Mouse (Mus musculus): ENCODE results near the gene Tmem259. TPM values are rescaled to one million over a fixed set of nuclear protein-coding genes. Genes with fewer than 3 reads are reported as not detected.

The Tmem259 gene
- polyA plus RNA-seq, 1 experiment from 2014 or later = 20.6 TPM

DNA sequence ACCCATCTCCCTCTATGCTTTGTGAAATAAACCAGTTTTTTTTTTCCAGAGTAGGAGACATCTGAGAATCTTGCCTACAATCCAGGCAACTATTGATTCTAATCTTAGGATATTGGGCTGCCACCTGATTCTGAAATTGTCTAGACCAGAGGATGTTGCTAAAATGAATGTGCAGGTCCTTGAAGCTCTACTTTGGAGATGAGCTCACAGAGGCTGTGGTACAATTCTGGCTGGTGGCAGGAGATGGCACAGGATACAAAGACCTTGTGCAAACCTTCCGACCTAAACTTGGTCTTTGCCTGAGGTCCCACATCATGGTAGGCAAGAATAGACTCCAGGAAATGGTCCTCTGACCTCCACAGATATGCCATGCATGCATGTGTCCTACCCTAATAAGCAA lies 11.5 kb upstream of the Tmem259 start:
- Histone ChIP-seq H3K4me2 (peak overlapping the region; percentile 79; the same call in 1 of the 2 replicates), H3K27ac (no peak overlapping the region; the same call in 1 of the 2 replicates), H3K4me3 (replicated peaks) (no peak overlapping the region), H3K4me1 (peaks cover 11% of the 10 kb centered on the region; the same call in 1 of the 2 replicates), H3K27me3 (replicated peaks) (no peaks in the 10 kb centered on the region), H3K9ac (no peak overlapping the region), H3K9me3 (no peaks in the 10 kb centered on the region), H3K36me3 (peaks cover 37% of the 10 kb centered on the region)
- WGBS = 81% methylated on average over 1 of the region's 1 CpGs
- no peak for ATAC-seq (ENCODE audit: insufficient read depth, low FRiP score, low read depth)

DNA sequence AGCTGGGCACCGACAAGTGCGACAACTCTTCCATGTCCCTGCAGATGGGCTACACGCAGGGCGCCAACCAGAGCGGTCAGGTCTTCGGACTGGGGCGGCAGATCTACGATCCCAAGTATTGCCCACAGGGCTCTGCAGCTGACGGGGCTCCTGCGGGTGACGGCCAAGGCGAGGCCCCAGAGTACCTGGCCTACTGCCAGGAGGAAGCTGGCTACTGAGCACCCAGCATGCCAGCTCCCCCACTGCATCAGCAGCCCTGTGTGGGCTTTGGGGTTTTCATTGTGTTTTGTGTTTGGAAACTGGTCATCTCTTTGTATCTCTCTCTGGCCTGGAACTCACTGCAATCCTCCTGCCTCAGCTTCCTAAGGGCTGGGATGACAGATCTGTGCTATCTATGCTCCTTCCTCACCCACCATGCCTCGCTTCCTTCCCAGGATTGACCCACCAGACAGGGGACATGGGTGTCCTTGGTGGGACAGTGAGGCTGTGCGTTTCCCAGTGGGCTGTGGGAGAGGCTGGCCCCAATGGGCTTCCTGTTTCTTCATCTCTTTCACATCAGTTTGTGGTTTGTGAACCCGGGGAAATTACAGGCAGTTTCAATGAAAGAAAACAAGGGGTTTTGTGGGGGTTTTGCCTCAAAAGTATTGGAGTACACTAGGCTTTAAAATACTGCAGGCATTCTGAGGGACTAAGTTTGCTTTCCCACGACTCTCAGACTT lies 10.4 kb upstream of the Tmem259 start:
- no peak overlapping the region for H3K9ac ChIP-seq
- WGBS = 84% methylated on average over 16 of the region's 16 CpGs
- peak overlapping the region; percentile 46 for H3K27ac ChIP-seq

DNA sequence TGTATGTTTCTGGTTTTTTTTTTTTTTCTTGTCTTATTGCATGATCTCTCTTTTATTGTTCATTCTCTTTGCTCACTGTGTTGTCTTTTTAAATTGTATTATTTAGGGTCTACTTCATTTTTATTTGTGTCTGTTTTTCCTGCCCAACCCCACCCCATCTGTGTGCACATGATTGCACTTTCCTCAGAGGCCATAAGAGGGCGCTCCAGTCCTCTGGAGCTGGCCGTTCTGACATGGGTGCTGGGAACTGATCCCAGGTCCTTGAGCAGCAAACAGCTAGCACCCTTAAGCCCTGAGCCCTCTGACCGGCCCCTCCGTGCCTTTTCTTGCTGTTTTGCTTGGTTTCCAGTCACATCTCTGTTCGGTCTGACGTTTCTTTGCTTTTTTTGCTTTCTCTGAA lies 7.4 kb upstream of the Tmem259 start:
- H3K9ac ChIP-seq = no peak overlapping the region
- H3K4me2 ChIP-seq = peak overlapping the region; percentile 85; the same call in 1 of the 2 replicates

More for the DNA sequence above, 10.4 kb upstream of the Tmem259 start:
- H3K9me3 ChIP-seq = no peaks in the 10 kb centered on the region
- H3K4me1 ChIP-seq = peaks cover 16% of the 10 kb centered on the region
- no peaks in the 10 kb centered on the region for H3K27me3 ChIP-seq (replicated peaks)
- peaks cover 37% of the 10 kb centered on the region for H3K36me3 ChIP-seq
- no peak overlapping the region for H3K4me2 ChIP-seq
- no peak for ATAC-seq (ENCODE audit: insufficient read depth, low FRiP score, low read depth)
- H3K4me3 ChIP-seq (replicated peaks) = no peak overlapping the region

DNA sequence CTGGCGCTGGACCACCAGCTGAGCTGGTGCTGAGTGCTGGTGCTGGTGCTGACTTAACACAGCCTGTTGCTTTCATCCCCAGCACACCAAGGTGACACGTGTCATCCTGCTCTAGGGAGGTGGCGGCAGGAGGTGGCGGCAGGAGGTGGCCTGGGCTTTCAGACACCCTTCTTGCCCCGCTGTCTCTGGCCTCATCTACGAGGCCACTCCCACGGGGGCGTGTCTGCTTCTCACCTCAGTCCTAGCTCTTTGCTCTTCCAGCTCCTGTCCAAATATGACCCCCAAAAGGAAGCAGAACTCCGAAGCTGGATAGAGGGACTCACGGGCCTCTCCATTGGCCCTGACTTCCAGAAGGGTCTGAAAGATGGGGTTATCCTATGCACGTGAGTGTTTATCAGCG lies 7.0 kb upstream of the Tmem259 start:
- H3K4me3 ChIP-seq (replicated peaks) = peak overlapping the region; percentile 63
- ATAC-seq (ENCODE audit: insufficient read depth, low FRiP score, low read depth) = no peak
- H3K9ac ChIP-seq = no peak overlapping the region
- 73% methylated on average over 12 of the region's 12 CpGs for WGBS
- H3K27me3 ChIP-seq (replicated peaks) = no peaks in the 10 kb centered on the region
- peaks cover 37% of the 10 kb centered on the region for H3K36me3 ChIP-seq
- H3K4me2 ChIP-seq = peak overlapping the region; percentile 85
- H3K27ac ChIP-seq = no peak overlapping the region
- H3K9me3 ChIP-seq = no peaks in the 10 kb centered on the region
- peaks cover 33% of the 10 kb centered on the region for H3K4me1 ChIP-seq

More for the DNA sequence above, 7.4 kb upstream of the Tmem259 start:
- 86% methylated on average over 6 of the region's 6 CpGs for WGBS
- Histone ChIP-seq H3K4me1 (peaks cover 29% of the 10 kb centered on the region), H3K27ac (no peak overlapping the region), H3K9me3 (no peaks in the 10 kb centered on the region), H3K27me3 (replicated peaks) (no peaks in the 10 kb centered on the region), H3K36me3 (peaks cover 37% of the 10 kb centered on the region), H3K4me3 (replicated peaks) (no peak overlapping the region)
- ATAC-seq (ENCODE audit: insufficient read depth, low FRiP score, low read depth) = no peak

DNA sequence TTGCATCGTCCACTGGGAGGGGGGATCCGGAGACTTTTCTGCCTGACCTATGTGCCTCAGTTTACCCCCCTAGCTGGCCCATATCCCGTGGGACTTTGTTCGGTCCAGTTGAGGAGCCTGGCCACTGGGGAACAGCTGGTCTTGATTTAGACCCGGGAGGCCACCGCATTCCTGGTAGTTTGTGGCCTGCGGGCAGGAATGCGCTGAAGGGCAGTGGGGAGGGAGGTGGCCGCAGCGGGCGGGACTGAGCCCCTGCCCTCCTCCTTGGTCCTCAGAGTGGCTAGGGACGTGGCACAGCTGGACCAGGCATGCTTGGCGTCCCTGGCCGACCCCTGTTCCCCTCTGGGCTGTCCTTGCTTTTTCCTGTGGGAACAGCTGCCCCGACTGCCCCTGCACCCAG lies 5.7 kb upstream of the Tmem259 start:
- ATAC-seq (ENCODE audit: insufficient read depth, low FRiP score, low read depth) = no peak
- Histone ChIP-seq H3K27ac (peak overlapping the region; percentile 99), H3K36me3 (peaks cover 34% of the 10 kb centered on the region), H3K9me3 (no peaks in the 10 kb centered on the region), H3K27me3 (replicated peaks) (no peaks in the 10 kb centered on the region), H3K4me2 (peak overlapping the region; percentile 85), H3K4me1 (peaks cover 39% of the 10 kb centered on the region), H3K4me3 (replicated peaks) (peak overlapping the region; percentile 63), H3K9ac (peak overlapping the region; percentile 23; the same call in 1 of the 2 replicates)
- WGBS = 20% methylated on average over 15 of the region's 15 CpGs

DNA sequence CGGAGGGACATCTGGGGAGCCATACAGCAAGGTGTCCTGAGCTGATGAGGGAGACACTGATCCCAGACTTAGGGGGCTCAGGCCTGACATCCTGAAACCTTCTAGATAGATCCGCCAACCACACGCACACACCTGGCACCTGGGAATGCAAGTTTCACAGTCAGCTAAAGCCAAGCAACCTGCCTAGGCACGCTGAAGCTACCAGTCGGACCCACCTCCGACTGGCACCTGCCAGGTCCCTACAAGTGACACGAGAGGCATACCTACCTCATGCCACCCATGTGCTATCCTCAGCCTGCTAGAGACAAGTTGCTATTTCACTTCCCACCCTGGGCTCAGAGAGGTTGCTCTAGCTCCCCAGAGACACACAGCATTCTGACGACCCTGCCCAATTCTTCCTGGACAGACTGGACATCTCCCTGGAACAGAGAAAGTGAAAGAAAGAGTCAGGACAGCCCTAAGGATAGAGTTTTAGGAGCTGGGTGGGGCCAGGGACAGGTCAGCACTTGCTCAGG lies 5.2 kb upstream of the Tmem259 start:
- Histone ChIP-seq H3K9ac (peak overlapping the region; percentile 76), H3K4me3 (replicated peaks) (peak overlapping the region; percentile 63), H3K4me1 (peaks cover 39% of the 10 kb centered on the region), H3K4me2 (peak overlapping the region; percentile 85), H3K36me3 (peaks cover 29% of the 10 kb centered on the region), H3K27me3 (replicated peaks) (no peaks in the 10 kb centered on the region), H3K9me3 (no peaks in the 10 kb centered on the region), H3K27ac (peak overlapping the region; percentile 99)
- 23% methylated on average over 8 of the region's 8 CpGs for WGBS
- ATAC-seq (ENCODE audit: insufficient read depth, low FRiP score, low read depth) = no peak

DNA sequence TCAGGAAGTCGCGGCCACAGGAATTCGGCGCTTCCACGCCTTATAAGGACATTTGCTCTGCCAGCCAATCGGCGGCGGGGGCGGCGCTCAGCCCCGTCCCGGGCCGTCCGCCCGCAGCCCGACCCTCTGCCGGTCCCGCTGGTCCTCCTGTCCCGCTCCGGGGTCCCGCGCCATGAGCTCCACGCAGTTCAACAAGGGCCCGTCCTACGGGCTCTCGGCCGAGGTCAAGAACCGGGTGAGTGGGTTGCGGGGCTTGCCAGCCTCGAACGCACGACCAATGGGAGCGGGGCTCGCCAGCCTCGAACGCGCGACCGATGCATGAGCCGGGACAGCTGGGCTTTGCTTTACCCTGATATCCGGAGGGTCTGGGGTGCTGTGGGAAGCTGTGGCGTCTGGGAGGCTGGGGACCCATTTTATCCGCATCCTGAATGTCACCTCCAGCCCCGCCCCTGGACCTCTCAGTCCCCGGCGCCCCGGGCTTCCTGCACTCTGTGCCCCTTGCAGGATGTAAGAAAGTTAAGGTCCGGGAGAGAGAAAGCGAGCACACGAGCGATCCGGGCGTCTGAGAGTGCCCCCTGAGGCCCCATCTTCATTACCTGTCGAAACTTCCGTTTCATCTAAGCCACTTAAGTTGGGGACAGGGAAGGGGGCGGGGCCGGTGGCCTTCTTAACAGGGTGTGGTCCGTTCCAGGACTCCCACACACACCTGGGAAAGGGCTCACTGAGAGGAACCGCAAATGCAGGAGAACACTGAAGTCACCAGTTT lies 4.6 kb upstream of the Tmem259 start, which contains the start of gene Cnn2:
Gene Cnn2, plus strand, starts transcription at position 79 of the 766 bp plus-strand sequence.
- no peaks in the 10 kb centered on the region for H3K9me3 ChIP-seq
- WGBS = under 1% methylated on average over 59 of the region's 59 CpGs
- H3K27ac ChIP-seq = peak within 1 kb of the TSS; percentile 99
- H3K4me1 ChIP-seq = peaks cover 39% of the 10 kb centered on the region
- H3K27me3 ChIP-seq (replicated peaks) = no peaks in the 10 kb centered on the region
- H3K9ac ChIP-seq = peak within 1 kb of the TSS; percentile 76
- H3K36me3 ChIP-seq = peaks cover 27% of the 10 kb centered on the region
- ATAC-seq (ENCODE audit: insufficient read depth, low FRiP score, low read depth) = peak; percentile 5; the same call in 1 of the 2 replicates
- H3K4me3 ChIP-seq (replicated peaks) = peak within 1 kb of the TSS; percentile 63
- H3K4me2 ChIP-seq = peak within 1 kb of the TSS; percentile 85

DNA sequence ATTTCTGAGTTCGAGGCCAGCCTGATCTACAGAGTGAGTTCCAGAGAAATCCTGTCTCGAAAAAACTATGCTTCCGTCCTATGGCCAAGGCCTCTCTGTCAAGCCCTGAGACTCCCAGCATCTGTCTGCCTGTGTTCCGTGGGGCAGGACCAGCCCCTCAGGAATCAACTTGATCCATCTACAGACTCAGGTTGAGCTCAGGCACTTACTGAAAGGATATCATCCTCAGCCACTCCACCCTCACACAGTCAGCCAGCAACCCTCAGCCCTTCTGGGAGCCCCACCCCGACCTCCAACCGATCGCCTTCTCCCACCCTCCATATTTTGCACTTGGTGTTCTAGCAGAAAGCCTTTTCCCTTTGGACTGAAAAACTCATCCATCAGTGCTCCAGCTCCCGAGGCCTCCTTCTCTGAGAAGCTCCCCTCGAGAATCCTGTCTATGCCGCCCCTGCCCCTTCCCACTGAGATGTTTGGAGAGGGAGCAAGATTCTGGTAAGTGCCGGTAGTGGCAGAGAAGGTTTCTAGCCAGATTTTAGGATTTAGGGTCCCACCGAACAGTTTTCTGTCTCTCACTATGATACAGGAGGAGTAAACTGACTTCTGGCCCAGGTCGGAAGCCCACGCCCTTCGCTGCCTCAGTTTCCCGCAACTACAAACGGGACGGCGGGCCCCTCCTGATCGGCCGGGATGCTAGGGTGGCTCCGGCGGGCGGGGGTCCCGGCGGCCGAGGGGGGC lies 3.8 kb upstream of the Tmem259 start:
- ATAC-seq (ENCODE audit: insufficient read depth, low FRiP score, low read depth) = no peak
- peak overlapping the region; percentile 85 for H3K4me2 ChIP-seq
- whole genome bisulfite sequencing = 9% methylated on average over 27 of the region's 27 CpGs
- H3K27ac ChIP-seq = peak overlapping the region; percentile 99
- H3K27me3 ChIP-seq (replicated peaks) = no peaks in the 10 kb centered on the region
- H3K9me3 ChIP-seq = no peaks in the 10 kb centered on the region
- H3K4me1 ChIP-seq = peaks cover 46% of the 10 kb centered on the region
- H3K9ac ChIP-seq = peak overlapping the region; percentile 76
- H3K36me3 ChIP-seq = peaks cover 19% of the 10 kb centered on the region
- peak overlapping the region; percentile 63 for H3K4me3 ChIP-seq (replicated peaks)

DNA sequence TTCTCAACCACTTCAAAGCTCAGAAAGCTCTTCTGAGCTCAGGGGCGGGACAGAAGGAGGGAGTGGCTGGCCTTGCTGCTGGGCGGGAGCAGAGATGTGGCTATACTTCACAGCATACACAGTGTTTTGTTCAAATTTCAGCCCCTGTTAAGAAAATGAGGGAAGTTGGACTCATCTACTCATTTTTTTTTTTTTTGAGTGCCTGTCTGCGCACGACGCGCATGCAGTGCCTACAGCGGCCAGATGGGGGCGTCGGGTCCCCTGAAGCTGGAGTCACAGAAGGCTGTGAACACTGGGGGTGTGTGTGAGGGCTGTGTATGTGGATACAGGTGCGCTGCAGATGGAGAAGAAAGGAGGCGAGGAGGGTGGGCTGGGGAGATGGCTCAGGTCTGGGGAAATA lies 2.8 kb upstream of the Tmem259 start:
- peak overlapping the region; percentile 85 for H3K4me2 ChIP-seq
- no peak for ATAC-seq (ENCODE audit: insufficient read depth, low FRiP score, low read depth)
- WGBS = 3% methylated on average over 11 of the region's 11 CpGs
- H3K36me3 ChIP-seq = peaks cover 12% of the 10 kb centered on the region
- H3K4me3 ChIP-seq (replicated peaks) = peak overlapping the region; percentile 63; the same call in 1 of the 2 replicates
- peak overlapping the region; percentile 99 for H3K27ac ChIP-seq
- peaks cover 49% of the 10 kb centered on the region for H3K4me1 ChIP-seq
- H3K9me3 ChIP-seq = no peaks in the 10 kb centered on the region
- H3K27me3 ChIP-seq (replicated peaks) = no peaks in the 10 kb centered on the region
- H3K9ac ChIP-seq = 0 out of 2 replicates have a peak overlapping the region, but pooled peaks have one; percentile 76

DNA sequence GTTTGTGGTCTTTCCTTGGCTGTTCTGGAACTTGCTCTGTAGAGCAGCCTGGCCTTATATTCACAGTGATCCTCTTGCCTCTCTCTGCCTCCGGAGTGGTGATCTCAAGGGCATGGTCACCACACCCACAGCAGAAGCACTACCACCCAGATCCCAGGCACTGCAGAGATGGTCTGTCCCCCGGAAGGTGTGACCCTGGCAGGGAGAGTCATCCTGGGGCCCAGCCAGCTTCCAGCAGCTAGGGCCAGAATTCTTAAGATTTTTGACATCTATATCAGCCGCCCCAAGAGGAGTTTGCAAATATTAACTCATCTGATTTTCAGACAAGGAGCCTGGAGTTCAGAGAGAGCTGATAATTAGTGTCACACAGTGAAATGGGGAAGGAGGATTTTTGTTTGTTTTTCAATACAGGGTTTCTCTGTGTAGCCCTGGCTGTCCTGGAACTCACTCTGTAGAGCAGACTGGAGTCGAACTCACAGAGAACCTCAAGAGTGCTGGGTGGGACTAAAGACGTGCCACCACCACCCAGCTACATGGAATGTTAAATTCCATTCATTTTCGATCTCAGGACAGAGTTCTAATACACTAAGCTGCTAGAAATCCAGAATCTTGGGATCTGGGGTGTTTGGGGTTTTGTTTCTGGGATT lies 2.2 kb upstream of the Tmem259 start:
- Histone ChIP-seq H3K4me2 (peak overlapping the region; percentile 85), H3K27ac (peak overlapping the region; percentile 99), H3K4me3 (replicated peaks) (peak overlapping the region; percentile 73), H3K36me3 (peaks cover 8% of the 10 kb centered on the region), H3K9ac (peak overlapping the region; percentile 55; the same call in 1 of the 2 replicates), H3K4me1 (peaks cover 49% of the 10 kb centered on the region), H3K27me3 (replicated peaks) (no peaks in the 10 kb centered on the region), H3K9me3 (no peaks in the 10 kb centered on the region)
- 22% methylated on average over 6 of the region's 6 CpGs for WGBS
- ATAC-seq (ENCODE audit: insufficient read depth, low FRiP score, low read depth) = no peak

Measured in stomach, embryonic 15.5 days (tissue).